24 mouse cellular contexts compared by ENCODE assay signal in the genomic region with DNA sequence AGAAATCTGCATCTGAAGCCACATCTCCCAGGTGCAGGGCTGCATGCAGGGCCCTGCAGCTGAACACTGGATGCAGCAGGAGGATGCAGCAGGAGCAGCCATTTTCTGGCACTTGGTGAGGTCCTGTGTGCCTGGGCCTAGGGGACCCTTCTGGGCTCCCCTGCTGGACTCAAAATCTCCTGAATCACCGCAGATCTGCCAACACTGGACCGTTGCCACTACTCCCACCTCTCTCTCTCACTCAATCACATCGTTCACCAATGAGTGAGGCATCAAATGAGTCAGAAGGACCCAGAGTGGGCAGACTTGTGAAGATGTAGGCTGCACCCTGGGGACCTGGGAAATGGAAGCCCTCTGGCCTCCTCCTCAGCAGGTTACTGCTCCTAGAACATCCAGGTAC. TPM values are rescaled to one million over a fixed set of nuclear protein-coding genes. Genes with fewer than 3 reads are reported as not detected.
A peak's percentile ranks its signal among the peaks of the same experiment; 100 is the strongest.
DNase-seq lines count a peak whose midpoint lies in the region; ATAC-seq lines count a peak whose summit lies in the region.
"Had no signal": no experiment of that assay in that cellular context is flagged by ENCODE, and none has a peak within 500 bp of the region (broad histone marks: within the 10 kb centered on the region; RNA-seq: fewer than 3 reads in every experiment).

No protein-coding gene starts in this region.

- H3K4me1 ChIP-seq in hindbrain, embryonic 13.5 days (replicated peaks): peaks cover 33% of the 10 kb centered on the region
- H3K4me1 ChIP-seq in hindbrain, embryonic 10.5 days (replicated peaks): peaks cover 24% of the 10 kb centered on the region
- H3K4me1 ChIP-seq in lung, embryonic 15.5 days: peaks cover 15% of the 10 kb centered on the region; the same call in 1 of the 2 replicates

- H3K36me3 ChIP-seq in hindbrain, embryonic 13.5 days: no peaks in the 10 kb centered on the region
- H3K36me3 ChIP-seq in hindbrain, embryonic 10.5 days: no peaks in the 10 kb centered on the region
- no peaks in the 10 kb centered on the region for H3K36me3 ChIP-seq in lung, embryonic 15.5 days
- H3K36me3 ChIP-seq: embryonic facial prominence, embryonic 10.5 days; hindbrain, embryonic 15.5 days; intestine, embryonic 15.5 days; limb, embryonic 10.5 days; liver, embryonic 12.5 days; neural tube, embryonic 13.5 days; stomach, embryonic 15.5 days had no signal

- no peak overlapping the region for H3K4me2 ChIP-seq in hindbrain, embryonic 13.5 days
- no peak overlapping the region for H3K4me2 ChIP-seq in lung, embryonic 15.5 days
- H3K4me2 ChIP-seq: hindbrain, embryonic 15.5 days; intestine, embryonic 15.5 days; liver, embryonic 12.5 days; lung, embryonic 14.5 days; neural tube, embryonic 13.5 days; stomach, embryonic 15.5 days had no signal

- no peak overlapping the region for H3K4me3 ChIP-seq in hindbrain, embryonic 13.5 days
- H3K4me3 ChIP-seq in hindbrain, embryonic 10.5 days: no peak overlapping the region
- H3K4me3 ChIP-seq in lung, embryonic 15.5 days: no peak overlapping the region
- H3K4me3 ChIP-seq: embryonic facial prominence, embryonic 10.5 days; hindbrain, embryonic 15.5 days; intestine, embryonic 15.5 days; limb, embryonic 10.5 days; liver, embryonic 12.5 days; neural tube, embryonic 13.5 days; stomach, embryonic 15.5 days had no signal

- H3K27me3 ChIP-seq in hindbrain, embryonic 13.5 days: 0 out of 2 replicates have a peak, but pooled peaks cover 20% of the 10 kb centered on the region
- peaks cover 64% of the 10 kb centered on the region for H3K27me3 ChIP-seq in hindbrain, embryonic 10.5 days (ENCODE audit: insufficient read depth, poor library complexity, severe bottlenecking)
- H3K27me3 ChIP-seq in lung, embryonic 15.5 days: peaks cover 13% of the 10 kb centered on the region; the same call in 1 of the 2 replicates
- H3K27me3 ChIP-seq: hindbrain, embryonic 15.5 days had no signal

- DNase-seq in hindbrain, embryonic 10.5 days (ENCODE audit: low spot score): no peak
- no peak for DNase-seq in lung, adult 18-20 months
- peak; percentile 52 for DNase-seq in MN1 (ENCODE audit: low spot score)
- DNase-seq in brain, adult 2 months (ENCODE audit: low read depth, low spot score): peak; percentile 86
- no peak for DNase-seq in urinary bladder, adult 2 months (ENCODE audit: low spot score)
- DNase-seq: adrenal gland, postnatal 10 days; kidney, adult 9 months; kidney, postnatal 25 days; layer of hippocampus, adult 9-11 months; lung, postnatal 4 days; right cerebral cortex, postnatal 14 days; thymus, adult 2 months had no signal

- no peaks in the 10 kb centered on the region for H3K9me3 ChIP-seq in hindbrain, embryonic 13.5 days
- H3K9me3 ChIP-seq in hindbrain, embryonic 10.5 days: no peaks in the 10 kb centered on the region
- H3K9me3 ChIP-seq in lung, embryonic 15.5 days: no peaks in the 10 kb centered on the region
- H3K9me3 ChIP-seq: embryonic facial prominence, embryonic 10.5 days; hindbrain, embryonic 15.5 days; intestine, embryonic 15.5 days; limb, embryonic 10.5 days; liver, embryonic 12.5 days; neural tube, embryonic 13.5 days; stomach, embryonic 15.5 days had no signal

- H3K27ac ChIP-seq in hindbrain, embryonic 13.5 days: no peak overlapping the region
- H3K27ac ChIP-seq in hindbrain, embryonic 10.5 days: no peak overlapping the region
- H3K27ac ChIP-seq in lung, embryonic 15.5 days: 0 out of 2 replicates have a peak overlapping the region, but pooled peaks have one; percentile 37
- H3K27ac ChIP-seq: embryonic facial prominence, embryonic 10.5 days; intestine, embryonic 15.5 days; limb, embryonic 10.5 days; liver, embryonic 12.5 days; neural tube, embryonic 13.5 days; stomach, embryonic 15.5 days had no signal

- 81% methylated on average over 3 of the region's 3 CpGs for WGBS in hindbrain, embryonic 13.5 days
- WGBS in hindbrain, embryonic 10.5 days: 87% methylated on average over 3 of the region's 3 CpGs
- 55% methylated on average over 3 of the region's 3 CpGs for WGBS in lung, embryonic 15.5 days

- H3K9ac ChIP-seq in hindbrain, embryonic 13.5 days: peak overlapping the region; percentile 25; the same call in 1 of the 2 replicates
- no peak overlapping the region for H3K9ac ChIP-seq in lung, embryonic 15.5 days
- H3K9ac ChIP-seq: hindbrain, embryonic 15.5 days; intestine, embryonic 15.5 days; liver, embryonic 12.5 days; lung, embryonic 14.5 days; neural tube, embryonic 13.5 days; stomach, embryonic 15.5 days had no signal

- no peak for ATAC-seq in hindbrain, embryonic 13.5 days (ENCODE audit: low FRiP score)
- ATAC-seq in lung, embryonic 15.5 days (ENCODE audit: borderline replicate concordance, extremely low read depth, low FRiP score, low TSS enrichment): no peak
- ATAC-seq: activated CD4-positive, CD25-positive, alpha-beta regulatory T cell, adult 4 months; intestine, embryonic 15.5 days; liver, embryonic 12.5 days had no signal

RNA-seq across cellular contexts. Expression of gene Sstr3, which starts 3.4 kb away (rescaled TPM):
- 0.42 and 0.48 TPM in 2 replicates for polyA plus RNA-seq in hindbrain, embryonic 13.5 days (2015; fragmentation: Nextera tagmentation; extraction: Ambion mirVana)
- polyA plus RNA-seq in hindbrain, embryonic 10.5 days (2016; fragmentation: Nextera tagmentation; extraction: Ambion mirVana): 0.04 and 0.22 TPM in 2 replicates
- polyA plus RNA-seq in lung, embryonic 15.5 days (2015; fragmentation: Nextera tagmentation; extraction: Ambion mirVana): 0.05 TPM in 1 of 2 replicates, not detected in the other
- polyA plus RNA-seq in urinary bladder, adult 2 months (2012; rRNA removed): 0.07 and 0.11 TPM in 2 replicates
- polyA plus RNA-seq: activated CD4-positive, CD25-positive, alpha-beta regulatory T cell, adult 4 months; embryonic facial prominence, embryonic 10.5 days; forebrain, embryonic 11.5 days; limb, embryonic 10.5 days had no signal

RNA-seq across cellular contexts. Expression of gene C1qtnf6, which starts 9.8 kb away (rescaled TPM):
- 8.0 and 8.2 TPM in 2 replicates for polyA plus RNA-seq in hindbrain, embryonic 13.5 days (2015; fragmentation: Nextera tagmentation; extraction: Ambion mirVana)
- 9.8 and 9.9 TPM in 2 replicates for polyA plus RNA-seq in hindbrain, embryonic 10.5 days (2016; fragmentation: Nextera tagmentation; extraction: Ambion mirVana)
- 31.1 and 33.1 TPM in 2 replicates for polyA plus RNA-seq in lung, embryonic 15.5 days (2015; fragmentation: Nextera tagmentation; extraction: Ambion mirVana)
- polyA plus RNA-seq in urinary bladder, adult 2 months (2012; rRNA removed): 29.8 and 36.9 TPM in 2 replicates

RNA-seq across cellular contexts. Expression of gene Rac2, which starts 31.5 kb away (rescaled TPM):
- 6.3 and 8.8 TPM in 2 replicates for polyA plus RNA-seq in hindbrain, embryonic 13.5 days (2015; fragmentation: Nextera tagmentation; extraction: Ambion mirVana)
- polyA plus RNA-seq in hindbrain, embryonic 10.5 days (2016; fragmentation: Nextera tagmentation; extraction: Ambion mirVana): 7.8 and 8.1 TPM in 2 replicates
- 17.5 and 27.3 TPM in 2 replicates for polyA plus RNA-seq in lung, embryonic 15.5 days (2015; fragmentation: Nextera tagmentation; extraction: Ambion mirVana)
- polyA plus RNA-seq in urinary bladder, adult 2 months (2012; rRNA removed): 13.8 and 15.0 TPM in 2 replicates

RNA-seq across cellular contexts. Expression of gene Il2rb, which starts 46.0 kb away (rescaled TPM):
- polyA plus RNA-seq in hindbrain, embryonic 13.5 days (2015; fragmentation: Nextera tagmentation; extraction: Ambion mirVana): 0.05 and 0.13 TPM in 2 replicates
- not detected in 2 replicates for polyA plus RNA-seq in hindbrain, embryonic 10.5 days (2016; fragmentation: Nextera tagmentation; extraction: Ambion mirVana)
- polyA plus RNA-seq in lung, embryonic 15.5 days (2015; fragmentation: Nextera tagmentation; extraction: Ambion mirVana): 0.25 and 1.3 TPM in 2 replicates
- 3.6 and 3.8 TPM in 2 replicates for polyA plus RNA-seq in urinary bladder, adult 2 months (2012; rRNA removed)
- polyA plus RNA-seq: embryonic facial prominence, embryonic 10.5 days; forebrain, embryonic 11.5 days; limb, embryonic 10.5 days had no signal

RNA-seq across cellular contexts. Expression of gene Cyth4, which starts 55.8 kb away (rescaled TPM):
- 6.8 and 7.7 TPM in 2 replicates for polyA plus RNA-seq in hindbrain, embryonic 13.5 days (2015; fragmentation: Nextera tagmentation; extraction: Ambion mirVana)
- 4.9 and 8.1 TPM in 2 replicates for polyA plus RNA-seq in hindbrain, embryonic 10.5 days (2016; fragmentation: Nextera tagmentation; extraction: Ambion mirVana)
- polyA plus RNA-seq in lung, embryonic 15.5 days (2015; fragmentation: Nextera tagmentation; extraction: Ambion mirVana): 10.7 and 13.0 TPM in 2 replicates
- polyA plus RNA-seq in urinary bladder, adult 2 months (2012; rRNA removed): 17.5 and 18.3 TPM in 2 replicates

Comparison
In these comparisons a context has a peak if more than half of its experiments do, and no peak if none do; other contexts are left out.
1. DNase-seq: peak in MN1 (single experiment) and brain, adult 2 months (single experiment); none in hindbrain, embryonic 10.5 days (single experiment), lung, adult 18-20 months (0 of 2) and urinary bladder, adult 2 months (single experiment).